Mouse (Mus musculus): ENCODE measurements around the gene Mtmr11. TPM values are rescaled to one million over a fixed set of nuclear protein-coding genes. Genes with fewer than 3 reads are reported as not detected.

Mtmr11 gene
- 0.06 and 0.09 TPM in 2 replicates for polyA plus RNA-seq (2012; ENCODE audit: low replicate concordance)

DNA sequence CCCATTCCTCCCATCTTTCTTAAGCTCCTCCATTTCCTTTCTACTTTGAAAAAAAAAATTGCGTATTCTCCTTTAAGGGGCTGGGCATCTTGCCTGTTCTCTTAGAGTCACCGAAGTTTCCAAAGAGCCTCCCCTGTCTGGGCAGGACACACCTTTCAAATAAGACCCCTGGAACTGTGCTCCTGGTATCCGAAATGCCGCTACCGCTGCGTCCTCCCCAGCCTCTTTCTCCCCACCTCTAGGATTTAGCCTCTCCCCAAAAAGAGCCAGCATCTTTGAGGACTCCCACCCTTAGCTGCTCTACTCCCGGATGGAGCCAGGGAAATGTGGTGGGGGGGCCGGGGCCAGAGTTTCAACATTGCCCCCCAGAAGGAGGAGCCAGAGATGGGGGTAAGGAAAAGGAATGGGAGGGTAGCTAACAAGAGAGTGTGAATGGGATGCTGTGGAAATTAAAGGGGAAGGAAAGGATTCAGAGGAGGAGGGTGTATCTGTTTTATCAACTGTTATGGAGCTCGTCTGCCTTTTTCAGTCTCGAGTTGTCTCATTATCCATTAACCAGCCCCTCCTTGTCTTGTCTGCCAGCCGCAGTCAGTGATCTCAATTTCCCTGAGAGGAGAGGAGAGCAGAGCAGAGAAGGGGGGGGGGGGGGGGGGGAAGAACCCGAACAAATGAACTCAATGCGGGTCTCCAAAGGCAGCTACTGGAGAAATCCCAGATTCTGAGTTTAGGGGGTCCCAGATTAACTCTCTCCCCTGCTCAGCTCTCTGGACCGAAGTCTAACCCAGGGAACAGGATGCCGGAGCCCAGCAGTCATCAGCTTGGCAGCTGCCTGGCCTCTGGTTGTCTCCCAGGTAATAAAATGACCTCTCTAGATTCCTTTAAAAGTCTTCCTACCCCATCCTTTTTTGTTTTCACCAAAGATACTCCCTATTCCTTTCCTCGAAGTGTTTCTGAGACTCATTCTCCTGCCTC, at the start of gene Mtmr11:
TSS of gene Mtmr11 (plus strand) at position 136 of the 972 bp plus-strand sequence.

DNA sequence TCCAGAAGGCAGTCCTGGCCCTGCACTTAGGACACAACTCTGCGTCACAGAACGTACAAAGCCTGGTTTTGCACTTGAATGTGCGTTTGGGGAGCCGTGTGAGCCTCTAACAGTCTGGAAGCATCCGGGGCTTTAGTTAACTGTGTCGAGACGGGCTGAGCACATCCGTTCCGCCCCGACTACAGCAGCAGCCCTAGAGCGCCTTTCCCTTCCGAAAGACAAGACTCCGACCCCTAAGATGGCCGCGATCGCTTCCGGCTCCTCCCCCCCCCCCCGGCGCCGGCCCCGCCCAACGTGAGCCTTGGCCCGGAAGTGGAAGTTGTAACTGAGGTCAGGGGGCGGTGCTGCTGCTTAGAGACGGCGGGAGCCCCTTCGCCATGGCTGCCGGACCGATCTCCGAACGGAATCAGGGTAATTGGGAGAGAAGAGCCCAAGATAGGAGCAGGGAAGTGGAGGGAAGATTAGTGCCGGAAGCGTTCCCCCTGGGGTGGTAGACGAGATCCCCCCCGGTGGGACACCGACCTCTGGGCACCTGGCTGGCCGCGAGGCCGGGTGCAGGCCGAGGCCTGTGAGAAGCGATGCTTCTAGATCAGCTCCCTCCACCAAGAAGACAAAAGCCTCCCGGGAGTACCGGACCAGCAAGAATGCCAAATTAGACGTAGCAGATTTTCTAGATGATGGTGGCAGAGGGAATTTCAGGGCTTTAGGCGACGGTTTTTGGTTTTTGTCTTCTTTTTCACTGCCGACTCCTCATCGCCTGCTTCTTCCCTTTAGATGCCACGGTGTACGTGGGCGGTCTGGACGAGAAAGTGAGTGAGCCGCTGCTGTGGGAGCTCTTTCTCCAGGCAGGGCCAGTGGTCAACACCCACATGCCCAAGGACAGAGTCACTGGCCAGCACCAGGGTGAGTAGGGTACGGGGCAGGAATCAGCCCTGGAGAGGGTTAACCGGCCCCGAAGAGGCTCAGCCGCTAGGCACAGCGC, 10.7 kb downstream of the Mtmr11 start, which contains the start of gene Sf3b4:
TSS of gene Sf3b4 (plus strand) at position 136 of the 982 bp plus-strand sequence.

DNA sequence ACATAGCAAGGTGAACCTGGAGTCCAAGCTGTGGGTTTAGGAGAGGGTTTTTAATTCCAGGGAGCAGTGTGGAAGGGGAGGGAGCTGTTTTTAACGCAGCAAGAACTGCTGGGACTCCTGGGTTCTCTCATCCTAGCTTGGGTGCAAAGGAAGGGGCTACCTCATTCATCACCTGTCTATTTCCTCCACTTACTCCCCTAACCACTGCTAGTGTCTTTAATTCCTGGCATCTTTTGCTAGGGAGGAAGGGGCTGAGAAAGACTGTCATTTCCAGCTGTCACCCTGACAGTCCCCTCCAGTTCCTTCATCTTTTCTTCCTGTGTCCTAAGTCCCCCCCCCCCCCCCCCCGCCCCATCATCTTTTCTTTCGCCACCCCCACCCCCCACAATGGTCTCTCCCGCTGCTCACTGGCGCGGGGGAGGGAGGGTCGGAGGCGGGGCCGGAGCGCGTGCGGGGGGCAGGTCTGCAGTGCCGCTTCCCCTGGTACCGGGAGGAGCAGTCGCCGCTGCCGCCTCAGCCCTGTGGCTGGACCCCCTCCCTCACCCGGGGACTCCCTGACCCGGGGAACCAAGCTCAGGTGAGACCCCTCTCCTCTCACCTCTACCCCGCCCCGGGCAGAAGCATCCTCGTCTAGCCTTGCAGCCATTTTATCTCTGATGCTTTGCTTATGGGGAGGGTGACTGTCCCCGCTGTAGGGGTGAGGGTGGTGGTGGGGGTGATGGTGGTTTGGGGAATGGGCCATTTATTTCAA, 19.1 kb downstream of the Mtmr11 start, which contains the start of gene Sv2a:
TSS of gene Sv2a (plus strand) at position 425 of the 751 bp plus-strand sequence.

DNA sequence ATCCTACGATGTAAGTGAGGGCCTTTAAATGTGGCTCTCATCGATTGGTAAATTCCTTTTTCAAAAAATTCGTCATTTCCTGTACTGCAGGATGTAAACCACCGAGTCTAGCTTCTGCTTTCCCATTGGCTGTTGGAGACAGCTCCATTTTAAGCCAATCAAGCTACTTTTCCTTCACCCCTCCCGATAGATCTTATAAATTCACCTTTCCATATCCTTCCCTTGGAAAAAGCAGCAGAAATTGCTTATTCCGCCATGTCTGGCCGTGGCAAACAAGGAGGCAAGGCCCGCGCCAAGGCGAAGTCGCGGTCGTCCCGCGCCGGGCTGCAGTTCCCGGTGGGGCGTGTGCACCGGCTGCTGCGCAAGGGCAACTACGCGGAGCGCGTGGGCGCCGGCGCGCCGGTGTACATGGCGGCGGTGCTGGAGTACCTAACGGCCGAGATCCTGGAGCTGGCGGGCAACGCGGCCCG, 57.9 kb downstream of the Mtmr11 start, which contains the start of the genes Bola1 and Hist2h2ab:
TSS of gene Bola1 (minus strand) at position 49 of the 470 bp plus-strand sequence.
TSS of gene Hist2h2ab (plus strand) at position 205 of the 470 bp plus-strand sequence.

DNA sequence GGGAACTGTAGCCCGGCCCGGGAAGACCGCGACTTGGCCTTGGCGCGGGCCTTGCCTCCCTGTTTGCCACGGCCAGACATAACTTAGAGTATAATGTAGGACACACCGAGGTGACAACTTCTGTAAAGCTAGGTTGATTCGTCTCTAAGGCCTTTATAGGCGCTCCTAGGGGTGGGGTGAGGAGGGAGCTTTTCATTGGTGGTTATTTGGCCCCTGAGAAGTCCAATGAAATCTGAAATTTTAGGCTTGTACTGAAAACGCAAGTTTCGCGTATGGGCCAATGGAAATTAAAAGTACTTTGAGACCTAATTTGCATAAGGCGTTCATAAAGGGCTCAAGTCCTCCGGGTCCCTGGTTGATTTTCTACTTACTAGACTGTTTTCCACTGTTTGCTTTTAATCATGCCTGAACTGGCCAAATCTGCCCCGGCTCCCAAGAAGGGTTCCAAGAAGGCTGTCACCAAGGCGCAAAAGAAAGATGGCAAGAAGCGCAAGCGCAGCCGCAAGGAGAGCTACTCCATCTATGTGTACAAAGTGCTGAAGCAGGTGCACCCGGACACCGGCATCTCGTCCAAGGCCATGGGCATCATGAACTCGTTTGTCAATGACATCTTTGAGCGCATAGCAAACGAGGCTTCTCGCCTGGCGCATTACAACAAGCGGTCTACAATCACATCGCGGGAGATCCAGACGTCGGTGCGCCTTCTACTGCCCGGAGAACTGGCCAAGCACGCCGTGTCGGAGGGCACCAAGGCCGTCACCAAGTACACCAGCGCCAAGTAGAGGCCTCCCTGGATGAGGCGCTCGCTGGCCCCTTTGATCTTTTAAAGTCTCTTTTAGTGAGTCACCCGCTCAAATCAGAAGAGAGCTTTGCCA, 59.2 kb downstream of the Mtmr11 start, which contains the start of the genes Hist2h2ac and Hist2h2be:
TSS of gene Hist2h2ac (minus strand) at position 116 of the 875 bp plus-strand sequence.
TSS of gene Hist2h2be (plus strand) at position 355 of the 875 bp plus-strand sequence.

Other genes starting within 250 kb of the Mtmr11 start
- gene Anp32e, start 232.8 kb upstream of the Mtmr11 start, polyA plus RNA-seq (2012; ENCODE audit: low replicate concordance): 31.7 and 176 TPM in 2 replicates
- 477 and 734 TPM in 2 replicates for gene Plekho1, start 166.0 kb upstream of the Mtmr11 start, polyA plus RNA-seq (2012; ENCODE audit: low replicate concordance)
- gene Vps45, start 103.5 kb upstream of the Mtmr11 start, polyA plus RNA-seq (2012; ENCODE audit: low replicate concordance): 3.7 and 6.5 TPM in 2 replicates
- gene Otud7b, start 57.5 kb upstream of the Mtmr11 start, polyA plus RNA-seq (2012; ENCODE audit: low replicate concordance): 11.8 and 12.2 TPM in 2 replicates
- 318 and 510 TPM in 2 replicates for gene Sf3b4, start 10.3 kb downstream of the Mtmr11 start, polyA plus RNA-seq (2012; ENCODE audit: low replicate concordance)
- 2.5 and 3.2 TPM in 2 replicates for gene Sv2a, start 19.1 kb downstream of the Mtmr11 start, polyA plus RNA-seq (2012; ENCODE audit: low replicate concordance)
- gene Bola1, start 57.7 kb downstream of the Mtmr11 start, polyA plus RNA-seq (2012; ENCODE audit: low replicate concordance): 39.2 and 60.6 TPM in 2 replicates
- gene Hist2h2ab, start 57.9 kb downstream of the Mtmr11 start, polyA plus RNA-seq (2012; ENCODE audit: low replicate concordance): 0.92 TPM in 1 of 2 replicates, not detected in the other
- 9.9 and 10.9 TPM in 2 replicates for gene Hist2h2ac, start 58.9 kb downstream of the Mtmr11 start, polyA plus RNA-seq (2012; ENCODE audit: low replicate concordance)
- gene Hist2h2be, start 59.1 kb downstream of the Mtmr11 start, polyA plus RNA-seq (2012; ENCODE audit: low replicate concordance): 0.81 and 1.8 TPM in 2 replicates
- gene Hist2h3c2, start 77.1 kb downstream of the Mtmr11 start, polyA plus RNA-seq (2012; ENCODE audit: low replicate concordance): 11.6 and 19.6 TPM in 2 replicates
- gene Hist2h2aa2, start 78.3 kb downstream of the Mtmr11 start, polyA plus RNA-seq (2012; ENCODE audit: low replicate concordance): 148 and 380 TPM in 2 replicates
- 11.3 and 34.0 TPM in 2 replicates for gene Hist2h2aa1, start 83.5 kb downstream of the Mtmr11 start, polyA plus RNA-seq (2012; ENCODE audit: low replicate concordance)
- not detected in 2 replicates for gene Hist2h3c1, start 84.7 kb downstream of the Mtmr11 start, polyA plus RNA-seq (2012; ENCODE audit: low replicate concordance)
- gene Hist2h4, start 101.3 kb downstream of the Mtmr11 start, polyA plus RNA-seq (2012; ENCODE audit: low replicate concordance): 5.5 and 5.8 TPM in 2 replicates
- gene Hist2h3b, start 106.7 kb downstream of the Mtmr11 start, polyA plus RNA-seq (2012; ENCODE audit: low replicate concordance): 38.1 and 40.7 TPM in 2 replicates
- 1.0 and 1.8 TPM in 2 replicates for gene Hist2h2bb, start 107.7 kb downstream of the Mtmr11 start, polyA plus RNA-seq (2012; ENCODE audit: low replicate concordance)
- gene Fcgr1, start 132.0 kb downstream of the Mtmr11 start, polyA plus RNA-seq (2012; ENCODE audit: low replicate concordance): 0.83 and 1.8 TPM in 2 replicates

All from hematopoietic multipotent progenitor cell, adult 10-12 weeks (in vitro differentiated cells).